Mouse (Mus musculus) inflammation-experienced regulatory T-cells, adult 6 months (primary cell): ENCODE measurements around the gene Slc29a1. TPM values are rescaled to one million over a fixed set of nuclear protein-coding genes. Genes with fewer than 3 reads are reported as not detected.

Experiments
- ATAC-seq: one replicate; pipeline ENCODE4 v1.8.0; 2017
- polyA plus RNA-seq, 3 experiments: library from polyadenylated mRNA; unstranded; fragments of 100-300 nt; shearing (Covaris generic); gene quantifications; one replicate each; pipeline ENCODE4 v1.2.1; 2017

Slc29a1 gene
- polyA plus RNA-seq, 3 experiments from 2014 or later: 72.2 to 131 (median 109) TPM

- no peak for ATAC-seq
Observed at GRCm38 (mm10) chr17:45568990-45569389, 30.4 kb downstream of the Slc29a1 start.

GRCm38 (mm10) chr17:45567162-45567601 lies 32.2 kb downstream of the Slc29a1 start:
- no peak for ATAC-seq

DNA sequence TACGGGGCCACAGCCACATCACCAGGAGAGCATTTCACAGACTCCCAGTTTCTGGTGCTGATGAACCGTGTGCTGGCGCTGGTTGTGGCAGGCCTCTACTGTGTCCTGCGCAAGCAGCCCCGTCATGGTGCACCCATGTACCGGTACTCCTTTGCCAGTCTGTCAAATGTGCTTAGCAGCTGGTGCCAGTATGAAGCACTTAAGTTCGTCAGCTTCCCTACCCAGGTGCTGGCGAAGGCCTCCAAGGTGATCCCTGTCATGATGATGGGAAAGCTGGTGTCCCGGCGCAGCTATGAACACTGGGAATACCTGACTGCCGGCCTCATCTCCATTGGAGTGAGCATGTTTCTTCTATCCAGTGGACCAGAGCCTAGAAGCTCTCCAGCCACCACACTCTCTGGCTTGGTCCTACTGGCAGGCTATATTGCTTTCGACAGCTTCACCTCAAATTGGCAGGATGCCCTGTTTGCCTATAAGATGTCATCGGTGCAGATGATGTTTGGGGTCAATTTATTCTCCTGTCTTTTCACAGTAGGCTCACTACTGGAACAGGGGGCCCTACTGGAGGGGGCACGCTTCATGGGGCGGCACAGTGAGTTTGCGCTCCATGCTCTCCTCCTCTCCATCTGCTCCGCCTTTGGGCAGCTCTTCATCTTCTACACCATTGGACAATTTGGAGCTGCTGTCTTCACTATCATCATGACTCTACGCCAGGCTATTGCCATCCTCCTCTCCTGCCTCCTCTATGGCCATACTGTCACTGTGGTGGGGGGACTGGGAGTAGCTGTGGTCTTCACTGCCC lies 32.8 kb downstream of the Slc29a1 start:
- ATAC-seq: no peak

GRCm38 (mm10) chr17:45566031-45566359 lies 33.4 kb downstream of the Slc29a1 start:
- no peak for ATAC-seq

DNA sequence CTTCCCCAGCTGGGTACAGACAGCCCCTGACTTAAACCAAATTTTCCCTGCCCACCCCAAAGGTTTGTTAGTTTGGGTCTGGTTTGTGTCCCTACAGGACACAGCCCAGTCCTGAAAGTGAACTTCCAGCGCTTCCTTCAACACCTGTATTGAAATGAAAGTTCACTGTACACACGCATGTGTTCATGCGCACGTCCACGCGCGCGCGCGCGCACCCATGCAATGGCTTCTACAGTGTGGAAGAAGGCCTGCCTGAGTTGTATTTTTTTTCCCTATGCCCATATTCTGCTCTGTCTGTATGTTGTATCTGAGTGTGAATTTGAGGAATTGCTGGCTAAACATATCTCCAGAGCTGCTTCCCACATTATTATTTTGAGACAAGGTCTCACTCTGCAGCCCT lies 34.3 kb downstream of the Slc29a1 start:
- no peak for ATAC-seq

- no peak for ATAC-seq
Observed at GRCm38 (mm10) chr17:45564531-45565084, 34.8 kb downstream of the Slc29a1 start.

DNA sequence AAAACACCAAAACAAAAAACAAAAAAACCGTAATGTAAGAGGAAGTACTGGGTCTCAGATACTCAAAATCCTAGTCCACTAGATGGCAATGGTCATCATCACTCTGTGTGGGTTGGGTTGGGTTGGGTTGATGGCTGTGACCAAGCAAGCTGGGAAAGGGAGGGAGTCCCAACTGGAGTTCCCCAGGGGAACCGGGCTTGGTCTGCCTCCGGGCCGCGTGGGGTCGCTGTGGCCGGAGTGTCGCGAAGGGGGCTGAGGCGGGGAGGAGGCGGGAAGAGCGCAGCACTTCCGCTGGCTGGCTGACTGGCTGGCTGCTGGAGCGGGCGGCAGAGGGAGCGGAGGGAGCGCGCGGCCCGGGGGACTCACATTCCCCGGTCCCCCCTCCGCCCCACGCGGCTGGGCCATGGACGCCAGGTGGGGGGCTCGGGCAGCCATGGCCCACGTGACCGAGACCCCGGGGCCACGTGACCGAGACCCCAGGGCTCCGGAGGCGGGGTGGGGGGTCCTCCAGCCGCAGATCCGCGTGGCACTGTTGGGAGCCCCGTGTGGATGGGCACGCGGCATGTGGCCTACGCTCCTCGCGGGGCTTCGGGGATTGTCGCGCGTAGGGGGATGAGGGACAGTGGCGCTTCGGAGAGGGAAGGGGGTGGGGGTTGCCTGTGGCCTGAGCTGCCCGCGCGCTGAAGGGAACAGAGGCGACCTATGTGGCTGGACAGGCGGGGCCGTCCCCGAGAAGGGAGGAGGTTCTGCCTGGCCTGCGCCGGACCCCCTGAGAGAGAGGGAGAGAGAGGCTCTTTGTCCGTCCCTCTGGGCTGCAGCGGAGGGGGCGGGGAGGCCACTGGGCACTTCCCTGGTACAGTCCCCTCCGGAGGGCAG lies 35.5 kb downstream of the Slc29a1 start, which contains the start of gene Slc35b2:
Gene Slc35b2 (plus strand): TSS at position 220 of the 876 bp plus-strand sequence.
- peak; percentile 75 for ATAC-seq

DNA sequence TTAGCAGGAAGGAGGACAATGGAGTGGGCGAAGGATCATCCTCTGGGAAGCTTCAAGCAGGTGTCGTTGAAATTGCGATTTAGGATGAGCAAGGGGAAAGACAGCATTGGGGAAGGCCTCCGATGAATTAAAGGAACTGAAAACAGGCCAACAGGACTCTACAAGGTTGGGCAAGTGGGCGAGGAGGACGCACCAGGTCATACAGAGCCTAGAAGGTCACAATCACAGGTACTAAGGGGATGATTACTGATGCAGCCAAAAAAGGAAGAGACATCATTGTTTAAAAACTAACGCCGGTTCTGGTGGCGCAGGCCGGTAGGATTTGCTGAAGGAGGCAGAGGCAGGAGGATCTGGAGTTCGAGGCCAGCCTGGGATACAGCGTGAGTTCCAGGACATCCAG lies 36.2 kb downstream of the Slc29a1 start:
- no peak for ATAC-seq

- no peak for ATAC-seq
Observed at GRCm38 (mm10) chr17:45559732-45560525, 39.5 kb downstream of the Slc29a1 start.

GRCm38 (mm10) chr17:45557998-45558862 lies 41.2 kb downstream of the Slc29a1 start:
- peak; percentile 54 for ATAC-seq

- no peak for ATAC-seq
Observed at GRCm38 (mm10) chr17:45557246-45557824, 42.1 kb downstream of the Slc29a1 start.

GRCm38 (mm10) chr17:45556514-45557245 lies 42.7 kb downstream of the Slc29a1 start:
- no peak for ATAC-seq

DNA sequence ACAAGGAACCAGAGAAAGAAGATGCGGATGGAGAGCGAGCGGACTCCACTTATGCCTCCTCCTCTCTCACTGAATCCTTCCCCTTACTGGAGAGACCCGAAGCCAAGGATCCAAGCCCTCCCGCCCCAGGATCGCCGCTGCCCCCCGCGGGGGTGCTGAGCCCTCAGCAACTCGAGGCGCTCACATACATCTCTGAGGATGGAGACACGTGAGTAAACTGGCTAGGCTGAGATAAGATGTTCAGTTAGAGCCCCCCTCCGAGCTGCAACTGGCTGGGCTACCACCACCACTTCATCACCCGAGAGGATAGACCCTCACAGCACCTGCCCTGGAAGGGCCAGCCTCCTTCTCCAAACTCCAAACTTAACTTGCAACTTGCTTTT lies 43.3 kb downstream of the Slc29a1 start:
- ATAC-seq: no peak

GRCm38 (mm10) chr17:45555452-45556106 lies 43.8 kb downstream of the Slc29a1 start, which contains the start of gene Nfkbie:
Gene Nfkbie, plus strand, starts transcription at chr17:45555703.
- ATAC-seq: peak; percentile 65

DNA sequence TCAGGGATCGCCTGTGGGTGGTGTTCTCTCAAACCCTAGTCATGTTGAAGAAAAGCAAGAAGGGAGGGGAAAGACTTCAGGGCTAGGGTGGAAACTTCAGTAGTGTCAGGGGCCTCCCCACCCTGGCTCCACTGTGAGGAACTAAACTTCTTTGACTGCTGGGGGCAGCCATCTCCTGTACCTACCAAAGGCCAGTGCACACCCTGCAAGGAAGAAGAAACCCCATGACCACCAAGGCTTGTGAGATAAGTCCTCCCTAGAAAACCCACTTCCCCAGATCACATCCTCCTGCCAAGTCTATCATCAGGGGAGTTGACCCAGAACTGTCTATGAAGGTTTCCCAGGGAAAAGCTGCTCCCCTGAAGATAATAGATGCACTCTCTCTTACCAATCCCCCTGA lies 45.0 kb downstream of the Slc29a1 start:
- ATAC-seq: no peak

DNA sequence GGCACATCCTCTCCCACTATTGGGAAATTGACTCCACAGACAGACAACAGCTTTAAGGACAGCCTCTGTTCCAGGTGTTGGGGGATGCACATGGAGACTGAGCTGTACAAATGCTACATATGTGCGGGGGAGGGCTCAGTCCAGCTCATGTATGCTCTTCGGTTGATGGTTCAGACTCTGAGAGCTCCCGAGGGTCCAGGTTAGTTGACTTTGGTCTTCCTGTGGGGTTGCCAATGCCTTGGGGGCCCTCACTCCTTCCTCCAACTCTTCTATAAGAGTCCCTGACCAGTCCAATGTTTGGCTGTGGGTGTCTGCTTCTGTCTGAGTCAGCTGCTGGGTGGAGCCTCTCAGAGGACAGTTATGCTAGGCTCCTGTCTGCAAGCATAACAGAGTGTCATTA lies 46.3 kb downstream of the Slc29a1 start:
- no peak for ATAC-seq

- peak; percentile 61 for ATAC-seq
Observed at GRCm38 (mm10) chr17:45551816-45552451, 47.5 kb downstream of the Slc29a1 start.

DNA sequence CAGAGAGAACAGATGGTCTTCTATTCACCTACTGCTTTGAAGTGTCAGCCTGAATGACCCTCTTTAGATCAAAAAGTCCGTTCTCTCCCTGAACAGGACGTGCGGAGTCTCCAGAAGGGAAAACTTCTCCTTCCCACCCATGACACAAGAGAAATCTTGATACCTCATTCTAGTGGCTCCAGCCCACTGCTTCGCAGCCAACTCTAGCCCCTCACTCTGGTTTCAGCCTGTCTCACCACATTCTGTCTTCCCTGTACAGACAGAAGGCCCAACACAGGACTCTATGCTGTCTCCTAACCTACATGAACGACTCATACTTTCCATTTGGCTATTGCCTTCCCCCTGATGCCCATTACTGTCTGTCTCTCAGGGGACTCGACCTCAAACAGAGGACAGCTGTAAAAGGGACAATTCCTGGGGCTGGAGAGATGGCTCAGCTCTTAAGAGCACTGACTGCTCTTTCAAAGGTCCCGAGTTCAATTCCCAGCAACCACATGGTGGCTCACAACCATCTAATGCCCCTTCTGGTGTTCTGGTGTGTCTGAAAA lies 48.1 kb downstream of the Slc29a1 start:
- no peak for ATAC-seq

DNA sequence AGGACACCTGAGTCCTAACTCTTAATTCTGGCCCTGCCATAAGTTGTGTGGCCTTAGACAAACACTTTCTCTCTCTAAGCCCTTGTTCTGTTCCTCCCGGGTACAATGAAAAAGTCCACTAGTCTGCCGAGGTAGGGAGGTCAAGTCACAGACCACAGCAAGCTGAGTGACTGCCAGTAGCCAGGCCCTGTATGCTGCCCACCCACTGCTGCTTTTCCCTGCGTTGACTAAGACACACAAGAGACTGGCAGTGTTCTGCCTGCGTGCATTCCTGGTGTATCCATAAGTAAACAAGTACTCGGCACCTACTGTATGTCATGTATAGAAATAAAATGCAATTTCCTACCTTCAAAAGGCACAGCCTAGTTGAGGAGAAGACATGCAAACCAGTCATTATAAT lies 49.2 kb downstream of the Slc29a1 start:
- no peak for ATAC-seq
